Mouse (Mus musculus) heart, adult 9 months (tissue): ENCODE results near the gene Rbfox2.

ENCODE experiments used
- DNase-seq, 2 experiments: peaks; one replicate each; pipeline ENCODE4 v3.0.0; 2022; ENCODE audit warnings: low spot score in 2 of 2

Rbfox2 gene

DNA sequence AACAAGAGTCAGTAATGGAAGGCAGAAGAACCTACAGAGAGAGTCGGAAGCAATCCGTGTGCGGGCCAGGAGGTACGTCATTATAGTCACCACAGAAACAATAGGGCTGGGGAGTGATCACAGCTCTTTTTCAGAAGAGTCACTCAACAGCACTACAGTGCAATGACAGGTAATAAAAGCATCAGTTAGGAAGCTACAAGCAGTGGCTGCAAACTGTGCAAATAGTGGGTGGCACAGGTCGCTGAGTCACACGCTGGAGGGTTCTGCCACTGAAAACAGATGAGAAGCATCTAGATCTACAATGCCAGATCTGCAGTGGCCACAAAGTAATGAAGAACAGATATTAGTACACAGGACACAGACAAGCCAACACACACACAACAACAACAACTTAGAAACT is 32.9 kb downstream of the Rbfox2 start:
- no peak for DNase-seq

GRCm38 (mm10) chr15:77271285-77271684 is 35.5 kb downstream of the Rbfox2 start:
- DNase-seq: no peak

- peak; percentile 21 to 39 for DNase-seq
Observed at GRCm38 (mm10) chr15:77269496-77269895, 37.3 kb downstream of the Rbfox2 start.

- DNase-seq: no peak
Observed at GRCm38 (mm10) chr15:77268415-77268814, 38.4 kb downstream of the Rbfox2 start.

DNA sequence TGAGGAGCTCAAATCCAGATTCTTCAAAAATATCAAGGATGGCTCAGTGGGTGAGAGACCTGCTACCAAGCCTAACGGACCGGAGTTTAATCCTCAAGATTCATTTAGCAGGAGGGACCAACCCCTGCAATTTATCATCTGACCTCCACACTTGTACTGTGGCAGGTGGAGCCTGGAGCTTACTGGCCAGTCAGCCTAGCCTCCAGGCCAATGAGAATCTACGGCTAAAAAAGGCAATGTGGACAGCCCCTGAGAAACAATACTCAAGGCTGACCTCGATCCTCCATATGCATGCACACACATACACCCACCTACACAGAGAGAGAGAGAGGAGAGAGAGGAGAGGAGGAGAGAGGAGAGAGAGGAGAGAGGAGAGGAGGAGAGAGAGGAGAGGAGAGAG is 41.5 kb downstream of the Rbfox2 start:
- no peak for DNase-seq

- no peak for DNase-seq
Observed at GRCm38 (mm10) chr15:77264314-77264713, 42.5 kb downstream of the Rbfox2 start.

- DNase-seq: no peak
Observed at GRCm38 (mm10) chr15:77262782-77263181, 44.0 kb downstream of the Rbfox2 start.

- peak; percentile 51 to 74 for DNase-seq
Observed at GRCm38 (mm10) chr15:77257437-77258229, 49.2 kb downstream of the Rbfox2 start.

- DNase-seq: no peak
Observed at GRCm38 (mm10) chr15:77256782-77257181, 50.0 kb downstream of the Rbfox2 start.

- peak; percentile 26 to 34 for DNase-seq
Observed at GRCm38 (mm10) chr15:77254636-77255035, 52.2 kb downstream of the Rbfox2 start.

DNA sequence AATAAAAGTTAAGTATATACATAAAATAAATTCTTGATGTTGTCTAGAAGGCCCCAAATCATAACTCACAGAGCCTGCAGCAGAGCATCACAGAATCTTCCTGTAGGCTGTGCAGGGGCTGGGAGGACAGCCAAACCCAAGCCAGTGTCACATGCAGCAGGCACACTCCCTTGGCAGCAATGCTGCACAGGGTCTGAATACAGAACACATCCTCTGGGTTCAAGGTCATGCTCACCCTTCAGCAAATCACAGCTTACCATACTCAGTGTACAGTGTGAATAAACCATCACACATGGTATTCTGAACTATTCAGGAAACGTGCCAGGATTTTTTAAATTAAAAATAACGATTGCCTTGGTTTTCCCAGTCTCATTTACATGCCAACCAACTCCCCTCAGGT is 52.7 kb downstream of the Rbfox2 start:
- peak; percentile 64 to 75 for DNase-seq

DNA sequence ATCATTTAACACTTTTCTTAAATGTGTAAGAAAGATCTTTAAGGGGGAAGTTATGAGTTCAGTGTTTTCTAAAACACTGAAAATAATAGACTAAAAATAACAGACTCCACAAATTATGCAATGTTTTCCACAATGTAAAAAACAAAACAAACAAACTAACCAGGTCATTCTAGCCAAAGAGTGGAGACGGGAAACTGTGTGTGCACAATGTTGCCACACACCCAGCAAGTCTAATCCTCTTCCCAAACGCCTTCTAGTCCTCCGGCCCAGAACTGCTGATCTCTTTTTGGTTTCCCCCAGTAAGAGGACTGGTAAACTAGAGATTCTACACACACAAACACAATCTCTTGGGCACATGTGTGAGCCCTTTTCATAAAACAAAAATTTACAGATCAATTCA is 55.1 kb downstream of the Rbfox2 start:
- no peak for DNase-seq

DNA sequence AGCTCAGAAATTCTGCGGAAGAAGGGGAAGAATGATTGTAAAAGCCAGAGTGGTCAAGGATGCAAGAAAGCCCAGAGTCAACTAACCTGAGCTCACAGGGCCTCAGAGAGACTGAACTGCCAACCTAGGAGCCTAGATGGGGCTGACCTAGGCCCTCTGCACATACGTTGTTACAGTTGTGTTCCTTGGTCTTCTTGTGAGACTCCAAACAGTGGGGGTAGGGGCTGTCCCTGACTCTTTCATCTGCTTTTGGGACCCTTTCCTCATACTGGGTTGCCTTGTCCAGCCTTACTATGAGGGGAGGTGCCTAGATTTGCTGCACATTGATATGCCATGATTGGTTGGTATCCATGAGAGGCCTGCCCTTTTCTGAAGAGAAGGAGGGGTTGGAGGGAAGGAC is 56.0 kb downstream of the Rbfox2 start:
- DNase-seq: no peak

GRCm38 (mm10) chr15:77249421-77249820 is 57.4 kb downstream of the Rbfox2 start:
- no peak for DNase-seq

DNA sequence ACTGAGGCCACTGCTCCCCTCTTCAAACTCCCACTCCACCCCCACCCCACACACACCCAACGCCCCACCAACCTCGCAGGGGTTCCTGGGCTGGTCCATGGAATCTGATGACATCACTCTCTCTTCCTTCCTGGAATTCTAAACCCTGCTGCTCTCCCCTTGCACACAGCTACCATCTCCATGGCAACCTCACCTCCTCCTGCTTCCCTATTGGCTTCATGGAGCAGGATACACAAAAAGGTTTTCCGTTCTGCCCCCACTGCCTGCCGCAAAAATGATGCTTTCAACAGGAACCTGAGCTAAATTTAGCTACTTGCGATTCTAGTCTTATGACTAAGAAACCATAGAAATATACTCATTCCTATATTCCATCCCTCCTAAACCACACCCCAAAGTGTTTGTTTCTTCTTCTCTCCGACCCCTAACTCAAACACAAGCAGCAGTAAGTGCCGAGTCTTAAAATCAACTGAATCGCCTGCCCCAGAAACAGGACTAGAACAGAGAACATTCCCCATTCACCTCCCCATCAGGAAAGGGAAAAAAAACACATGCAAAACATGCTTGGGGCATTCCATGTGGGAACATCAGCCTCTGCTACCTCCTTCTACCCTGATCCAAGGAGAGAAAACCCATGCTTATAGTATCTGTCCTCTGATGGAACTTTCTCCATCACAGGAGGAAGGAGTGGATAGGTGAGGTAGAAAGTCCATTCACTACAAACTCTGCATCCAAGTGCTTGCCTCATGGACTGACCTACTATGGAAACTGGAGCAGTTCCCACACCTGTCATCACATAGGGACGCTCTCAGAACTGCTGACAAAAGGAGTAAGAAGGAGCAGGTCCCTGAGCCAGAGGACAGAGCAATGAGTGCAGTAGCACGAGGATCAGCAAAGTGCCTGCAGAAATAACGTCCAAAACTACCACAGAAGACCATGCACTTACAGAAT is 61.1 kb downstream of the Rbfox2 start:
- peak; percentile 78 to 88 for DNase-seq

DNA sequence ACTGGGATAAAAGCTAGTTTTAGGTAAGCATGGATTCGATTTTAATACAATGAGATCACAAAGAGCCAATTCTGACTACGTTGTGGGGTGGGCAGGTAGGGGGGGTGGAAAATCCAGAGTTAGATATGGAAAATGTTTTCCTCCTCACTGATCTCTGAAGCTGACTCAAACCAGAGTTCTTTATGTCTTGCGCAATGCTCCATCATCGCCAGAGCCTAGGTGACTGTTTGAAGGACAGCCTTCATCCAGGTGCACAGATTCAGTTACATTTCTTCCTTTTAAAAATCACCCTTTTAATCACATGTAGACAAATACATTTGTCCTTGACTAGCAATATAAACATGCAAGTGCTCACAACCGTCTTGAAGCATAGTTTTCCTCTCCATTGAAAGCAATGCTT is 62.2 kb downstream of the Rbfox2 start:
- DNase-seq: no peak

GRCm38 (mm10) chr15:77243876-77244560 is 62.8 kb downstream of the Rbfox2 start:
- no peak for DNase-seq

DNA sequence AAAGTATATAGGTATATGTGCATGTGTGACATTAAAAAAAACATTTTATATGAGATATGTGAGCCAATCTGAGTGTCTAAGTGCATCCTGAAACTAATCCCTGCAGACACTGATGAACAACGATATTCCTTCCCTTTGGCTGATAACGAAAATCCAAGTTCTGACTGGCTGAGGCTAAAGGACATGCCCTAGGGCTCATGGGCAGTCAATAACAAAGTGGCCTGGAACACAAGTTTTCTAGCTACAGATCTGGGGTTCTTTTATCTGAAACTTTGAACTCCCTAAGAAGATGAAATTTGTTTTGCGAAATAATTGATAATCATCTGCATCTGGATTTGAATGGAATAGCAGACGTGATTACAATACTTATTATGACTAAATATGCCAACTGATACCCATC is 66.2 kb downstream of the Rbfox2 start:
- no peak for DNase-seq

DNA sequence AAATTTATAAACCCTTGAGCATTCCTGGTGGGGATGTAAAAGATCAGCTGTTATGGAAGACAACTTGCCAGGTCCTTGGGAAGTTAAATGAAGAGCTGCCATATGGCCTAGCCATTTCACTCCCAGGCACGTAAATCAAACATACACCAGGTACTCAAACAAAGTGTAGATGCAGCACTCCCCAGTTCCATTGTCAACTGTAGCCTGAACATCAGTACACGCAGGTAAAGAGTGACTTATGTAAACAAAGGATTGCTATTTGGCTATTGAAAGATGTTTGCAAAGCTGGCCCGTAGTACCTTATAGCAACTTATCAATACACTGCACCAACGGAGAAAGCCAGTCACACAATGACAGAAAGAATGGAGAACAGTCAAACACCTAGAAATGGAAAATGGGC is 67.2 kb downstream of the Rbfox2 start:
- DNase-seq: no peak

GRCm38 (mm10) chr15:77237661-77238060 is 69.1 kb downstream of the Rbfox2 start:
- DNase-seq: no peak

DNA sequence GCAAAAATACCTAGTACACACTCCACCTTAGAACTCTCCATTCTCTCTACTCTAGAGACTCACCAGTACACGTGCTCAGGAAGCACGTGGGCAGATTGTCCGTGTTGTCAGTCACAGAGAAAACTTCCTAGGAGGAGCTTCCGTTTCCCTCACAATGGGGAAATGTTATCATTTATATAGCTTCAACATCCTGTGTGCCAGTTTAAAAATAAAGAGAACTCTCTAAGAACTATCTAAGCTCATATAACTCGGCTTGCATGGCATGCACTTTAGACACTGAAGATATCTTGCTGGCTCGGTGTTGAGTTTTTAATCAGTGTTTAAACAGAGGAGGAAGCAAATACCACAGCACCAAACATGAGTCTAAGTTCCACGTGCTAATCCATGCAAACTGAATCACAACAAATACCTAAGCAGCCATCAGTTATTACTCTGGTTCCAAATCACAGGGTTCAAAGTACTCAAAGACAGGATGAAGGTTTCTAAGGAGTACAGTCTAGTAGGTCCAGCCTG is 70.7 kb downstream of the Rbfox2 start:
- peak; percentile 63 to 71 for DNase-seq

DNA sequence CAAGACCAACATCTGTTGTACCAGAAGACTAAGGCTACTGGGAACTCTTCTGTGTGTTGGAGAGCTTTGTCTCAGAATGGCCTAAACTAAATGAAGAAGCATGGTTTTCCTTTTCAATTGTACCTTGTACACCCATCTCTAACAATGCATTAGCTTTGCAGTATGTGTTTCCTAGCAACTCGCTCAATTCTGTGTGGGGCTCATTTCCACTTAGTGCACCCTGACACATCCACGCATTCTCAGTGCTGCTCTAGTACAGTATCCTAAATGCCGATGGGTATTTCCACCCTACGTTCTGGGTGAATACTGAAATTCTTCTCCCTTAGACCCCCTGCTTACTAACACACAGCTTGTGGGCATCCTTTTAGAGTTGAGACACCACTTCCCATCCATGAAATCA is 71.3 kb downstream of the Rbfox2 start:
- DNase-seq: no peak
